Mouse (Mus musculus): ENCODE measurements around the gene Polr2a.

Gene Polr2a

DNA sequence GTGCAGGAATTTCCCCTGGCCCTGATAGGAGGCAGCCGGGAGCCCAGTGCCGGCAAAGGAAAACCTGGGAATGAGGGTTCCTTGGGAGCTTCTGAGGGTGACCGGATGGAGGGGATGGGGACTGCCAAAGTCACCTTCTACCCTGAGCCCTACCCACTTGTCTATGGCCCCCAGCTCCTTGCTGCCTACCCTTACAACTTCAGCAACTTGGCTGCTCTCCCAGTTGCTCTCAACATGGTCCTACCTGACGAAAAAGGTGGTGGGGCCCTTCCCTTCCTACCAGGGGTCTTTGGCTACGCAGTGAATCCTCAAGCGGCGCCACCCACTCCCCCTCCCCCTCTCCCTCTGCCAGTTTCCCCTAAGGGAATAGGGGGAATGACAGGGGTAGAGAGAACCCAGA lies 20.5 kb upstream of the Polr2a start:
- no peak for DNase-seq

GRCm38 (mm10) chr11:69778258-69778982 lies 20.0 kb upstream of the Polr2a start:
- no peak for DNase-seq

GRCm38 (mm10) chr11:69777504-69778257 lies 19.2 kb upstream of the Polr2a start:
- no peak for DNase-seq

DNA sequence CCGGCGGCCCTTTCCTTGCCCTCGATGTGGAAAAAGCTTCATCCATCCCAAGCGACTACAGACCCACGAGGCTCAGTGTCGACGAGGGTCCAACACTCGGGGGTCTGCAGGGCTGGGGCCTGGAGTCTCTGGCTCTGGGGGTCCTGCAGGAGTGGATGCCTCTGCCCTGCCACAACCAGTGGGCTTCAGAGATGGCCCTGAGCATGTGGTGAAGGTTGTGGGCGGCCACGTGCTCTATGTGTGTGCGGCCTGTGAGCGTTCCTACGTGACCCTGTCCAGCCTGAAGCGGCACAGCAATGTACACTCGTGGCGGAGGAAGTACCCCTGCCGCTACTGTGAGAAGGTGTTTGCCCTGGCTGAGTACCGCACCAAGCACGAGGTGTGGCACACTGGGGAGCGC lies 18.1 kb upstream of the Polr2a start:
- no peak for DNase-seq

DNA sequence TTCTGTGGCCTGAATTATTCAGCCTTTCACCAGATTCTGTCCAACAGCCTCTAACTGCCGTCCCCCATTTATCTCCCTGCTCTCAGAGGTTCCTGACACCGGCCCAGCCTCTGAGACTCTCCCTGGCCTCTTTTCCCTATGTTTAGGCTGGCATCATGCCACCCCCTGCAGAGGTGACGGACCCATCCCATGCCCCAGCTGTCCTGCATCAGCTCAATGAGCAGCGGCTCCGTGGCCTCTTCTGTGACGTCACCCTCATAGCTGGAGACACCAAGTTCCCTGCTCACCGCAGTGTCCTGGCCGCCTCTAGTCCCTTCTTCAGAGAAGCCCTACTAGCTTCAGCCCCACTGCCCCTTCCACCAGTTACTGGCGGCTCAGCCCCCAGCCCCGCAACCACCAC lies 17.3 kb upstream of the Polr2a start:
- DNase-seq = no peak

GRCm38 (mm10) chr11:69774961-69775360 lies 16.5 kb upstream of the Polr2a start:
- DNase-seq = no peak

DNA sequence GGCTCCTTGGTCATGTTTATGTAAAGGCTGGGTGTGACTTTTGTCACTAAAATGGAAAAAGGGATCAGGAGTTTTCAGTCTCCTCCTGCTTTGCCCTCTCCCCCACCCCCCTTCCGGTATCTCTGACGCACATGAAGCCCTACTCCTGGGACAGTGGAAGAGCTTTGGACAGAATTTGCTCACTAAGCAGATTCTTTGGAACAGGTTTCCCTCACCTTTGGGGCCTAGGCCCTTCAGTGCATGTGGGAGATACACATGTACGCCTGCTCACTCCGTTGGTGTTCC lies 9.1 kb upstream of the Polr2a start:
- peak; percentile 68 for DNase-seq

- DNase-seq = no peak
Measured at GRCm38 (mm10) chr11:69766872-69767624, 8.6 kb upstream of the Polr2a start.

GRCm38 (mm10) chr11:69766126-69766609 lies 7.7 kb upstream of the Polr2a start:
- DNase-seq = peak; percentile 86

DNA sequence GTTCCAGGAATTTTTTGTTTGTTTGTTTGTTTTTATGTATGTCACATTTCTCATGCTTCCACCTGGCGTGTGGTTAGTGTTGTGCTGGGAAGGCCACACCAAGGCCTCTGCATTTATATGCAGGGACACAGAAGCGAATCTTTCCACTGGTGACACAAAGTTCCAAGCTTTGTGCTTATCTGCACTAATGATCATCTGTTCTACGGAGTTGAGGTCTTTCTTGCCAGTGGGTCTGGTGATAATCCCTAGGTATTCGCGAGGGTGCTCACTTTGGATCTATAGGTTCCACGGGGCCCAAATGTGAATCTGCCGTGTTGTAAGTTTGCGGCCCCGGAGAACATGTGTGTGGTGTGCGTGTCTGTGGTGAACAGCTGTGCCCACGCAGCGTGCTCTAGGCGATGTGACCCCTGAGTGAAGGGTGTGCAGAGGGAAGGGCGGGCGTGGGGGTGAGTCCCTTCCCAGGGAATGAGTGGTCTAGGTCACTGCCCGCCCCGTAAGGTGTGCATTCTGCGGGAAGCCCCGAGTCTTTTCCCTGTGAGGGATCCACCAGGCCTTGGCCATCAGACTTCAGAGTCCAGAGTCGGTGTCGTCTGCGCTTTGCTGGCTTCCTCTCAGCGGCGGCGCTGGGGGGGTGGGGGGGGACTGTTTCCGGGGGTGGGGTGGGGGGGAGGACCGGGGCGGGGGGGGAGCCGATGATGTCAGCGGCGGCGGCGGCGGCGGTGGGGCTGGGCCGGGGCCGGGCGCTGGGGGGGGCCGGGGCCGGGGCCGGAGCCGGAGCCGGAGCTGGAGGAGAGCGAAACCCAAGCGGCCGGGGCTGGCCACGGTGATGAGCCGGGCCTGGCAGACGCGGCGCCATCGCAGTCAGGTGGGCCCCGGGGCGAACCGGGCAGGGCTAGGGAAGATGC lies 7.0 kb upstream of the Polr2a start, which contains the start of gene Zbtb4:
Gene Zbtb4 (plus strand): TSS at position 692 of the 905 bp plus-strand sequence.
- peak; percentile 59 for DNase-seq

DNA sequence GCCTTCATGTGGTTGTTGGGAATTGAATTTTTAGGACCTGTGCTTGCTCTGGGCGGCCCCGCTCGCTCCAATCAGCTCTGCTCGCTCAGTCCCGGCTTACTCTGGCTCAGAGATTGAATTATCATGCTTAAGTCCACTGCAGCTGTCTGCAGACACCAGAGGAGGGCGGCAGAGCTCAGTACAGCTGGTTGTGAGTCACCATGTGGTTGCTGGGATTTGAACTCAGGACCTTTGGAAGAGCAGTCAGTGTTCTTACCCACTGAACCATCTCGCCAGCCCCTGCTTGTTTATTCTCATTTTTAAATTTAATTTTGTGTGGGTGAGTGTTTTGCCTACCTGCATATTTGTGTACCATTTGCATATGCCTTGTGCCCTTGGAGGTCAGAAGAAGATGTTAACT lies 5.1 kb upstream of the Polr2a start:
- no peak for DNase-seq

DNA sequence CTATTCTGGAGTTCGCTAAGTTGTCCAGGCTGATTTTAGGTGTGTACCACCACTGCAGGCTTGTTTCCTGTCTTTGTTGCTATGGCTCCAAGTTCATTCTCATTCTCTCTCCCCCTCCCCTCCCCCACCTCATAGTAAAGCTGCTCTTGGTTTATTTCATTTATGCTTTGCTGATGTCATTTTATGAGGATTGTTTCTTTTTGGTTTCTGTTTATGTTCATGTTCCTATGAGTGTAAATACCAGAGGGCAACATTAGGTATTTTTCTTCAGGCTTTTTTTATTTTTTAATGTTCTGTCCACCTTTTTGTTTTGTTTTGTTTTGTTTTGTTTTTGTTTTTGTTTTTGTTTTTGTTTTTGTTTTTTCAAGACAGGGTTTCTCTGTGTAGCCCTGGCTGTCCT lies 3.4 kb upstream of the Polr2a start, which contains the start of gene Slc35g3:
Gene Slc35g3 (minus strand): TSS at position 101 of the 400 bp plus-strand sequence.
- no peak for DNase-seq

DNA sequence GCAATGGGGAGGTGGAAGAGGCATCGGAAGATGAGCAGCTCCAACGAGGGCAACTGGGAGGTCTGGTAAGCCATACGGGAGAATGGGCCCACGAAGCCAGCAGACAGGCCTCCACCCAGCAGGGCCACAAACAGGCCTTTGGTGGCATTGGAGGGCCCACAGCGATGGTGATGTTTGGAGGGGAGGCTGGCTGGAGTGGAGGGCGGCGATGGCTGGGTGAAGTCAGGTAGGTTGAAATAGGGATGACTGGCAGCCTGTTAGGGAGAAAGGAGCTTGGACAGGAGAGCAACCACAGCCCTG lies 2.4 kb upstream of the Polr2a start:
- no peak for DNase-seq

DNA sequence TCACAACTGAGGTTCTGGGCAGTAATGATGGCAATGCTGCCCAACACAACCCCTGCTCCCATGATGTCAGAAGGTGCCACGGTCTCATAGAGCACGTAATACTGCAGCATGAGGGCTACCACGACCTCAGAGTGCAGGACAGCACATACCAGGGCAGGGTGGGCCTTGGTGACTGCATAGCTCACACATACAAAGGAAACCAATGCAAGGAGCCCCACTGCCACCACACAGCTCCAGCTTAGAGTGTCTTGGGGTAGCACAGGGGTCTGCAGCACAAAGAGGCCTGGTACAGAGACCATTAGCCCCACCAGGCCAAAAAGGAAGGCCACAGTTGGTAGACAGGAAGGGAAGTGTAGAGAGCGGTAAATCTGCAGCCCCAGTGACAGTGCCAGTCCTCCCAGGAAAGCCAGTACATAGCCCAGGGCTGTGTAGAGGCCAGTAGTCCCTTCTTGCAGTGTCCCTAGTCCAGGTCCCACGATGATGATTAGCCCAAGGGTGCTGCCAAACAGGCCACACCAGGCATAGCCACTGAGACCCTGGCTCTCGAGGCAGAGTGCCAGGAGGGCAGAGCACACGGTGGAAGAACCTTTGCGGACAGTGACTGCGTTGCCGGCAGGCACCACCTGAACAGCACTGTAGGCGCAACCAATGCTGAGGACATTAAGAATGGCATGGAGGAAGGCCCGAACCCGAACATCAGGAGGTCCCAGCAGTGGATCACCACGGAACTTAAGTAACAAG lies 1.9 kb upstream of the Polr2a start:
- DNase-seq = no peak

DNA sequence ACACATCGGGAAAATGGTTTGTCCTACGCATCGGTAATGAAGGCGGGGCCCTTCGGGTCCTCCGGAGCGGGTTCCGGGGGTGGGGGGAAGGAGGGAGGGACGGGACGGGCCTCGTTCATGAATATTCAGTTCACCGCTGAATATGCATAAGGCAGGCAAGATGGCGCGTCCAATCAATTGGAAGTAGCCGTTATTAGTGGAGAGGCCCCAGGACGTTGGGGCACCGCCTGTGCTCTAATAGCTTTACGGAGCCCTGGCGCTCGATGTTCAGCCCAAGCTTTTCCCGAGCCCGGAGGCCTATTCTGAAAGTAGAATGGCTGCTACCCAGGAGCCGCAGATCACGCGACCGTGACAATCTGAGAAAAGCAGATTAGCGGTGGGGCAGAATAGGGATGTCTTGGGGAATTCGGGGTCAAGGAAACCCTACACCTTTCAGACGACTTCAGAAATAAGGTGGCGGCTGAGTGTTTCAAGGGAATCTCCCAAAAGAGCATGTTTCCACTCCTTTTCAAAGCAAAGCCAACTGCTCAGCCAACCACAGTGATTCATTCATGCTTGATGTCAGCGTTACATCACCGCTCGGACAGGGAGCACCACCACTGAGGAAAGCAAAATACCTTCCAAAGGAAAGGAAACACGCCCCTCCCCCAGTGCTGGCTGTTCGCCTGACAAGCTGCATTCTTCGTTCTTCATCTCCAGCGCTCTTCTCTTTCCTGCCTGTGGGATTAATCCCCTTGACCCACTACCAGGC lies 709 bp upstream of the Polr2a start:
- peak; percentile 92 for DNase-seq

- peak; percentile 97 for DNase-seq
Measured at GRCm38 (mm10) chr11:69758090-69758456, 364 bp downstream of the Polr2a start.

DNA sequence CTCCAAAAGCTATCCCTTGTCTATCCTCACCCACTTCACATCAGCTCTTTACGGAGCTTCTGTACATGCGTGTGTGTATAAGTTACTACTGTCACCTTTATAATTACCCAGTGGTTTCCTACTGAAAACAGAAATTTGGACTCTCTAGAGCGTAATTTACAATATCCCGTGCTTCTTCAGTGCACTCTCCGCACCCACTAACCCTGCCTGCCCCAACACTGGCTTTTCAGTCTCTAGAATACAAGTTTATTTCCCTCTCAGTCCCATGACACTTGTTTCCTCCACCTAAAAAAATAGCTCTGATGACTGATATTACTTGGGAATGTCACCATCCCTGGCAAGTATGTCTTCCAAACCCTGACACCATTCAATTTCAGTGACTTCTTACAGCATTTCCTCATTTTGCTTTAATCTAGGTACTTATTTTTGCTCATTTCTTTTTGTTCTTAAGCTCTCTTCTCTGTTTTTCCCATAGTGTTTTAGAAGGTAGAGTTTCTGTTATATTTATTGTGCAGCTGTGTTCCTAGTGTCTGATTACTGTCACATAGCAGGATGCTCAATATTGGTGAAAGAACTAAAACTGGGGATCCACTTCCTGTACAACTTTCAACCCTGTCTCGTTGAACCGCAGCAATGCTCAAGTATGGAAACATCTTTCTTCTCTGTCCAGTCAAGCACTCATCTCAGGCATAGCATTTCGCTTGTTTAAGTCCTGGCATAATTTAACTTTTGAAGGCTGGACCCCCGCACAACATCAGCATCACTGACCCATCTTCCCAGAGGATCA lies 941 bp downstream of the Polr2a start:
- DNase-seq = no peak

DNA sequence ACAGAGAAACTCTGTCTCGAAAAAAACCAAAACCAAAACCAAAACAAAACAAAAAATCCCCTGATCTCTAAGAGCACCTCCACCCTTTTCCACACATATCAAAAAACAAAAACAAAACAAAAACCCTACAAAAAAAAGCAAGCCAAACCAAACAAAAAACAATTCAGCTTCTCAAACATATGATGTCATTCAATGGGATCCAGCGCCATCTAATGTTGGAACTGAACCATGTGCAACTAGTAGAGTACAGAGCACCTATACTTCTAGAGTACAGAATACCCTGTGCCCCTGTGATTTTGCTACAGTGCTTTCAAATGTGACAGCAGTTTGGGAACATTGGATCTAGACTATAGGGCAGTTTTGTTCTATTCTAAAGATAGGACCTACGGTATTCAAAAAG lies 3.7 kb downstream of the Polr2a start:
- DNase-seq = peak; percentile 77

DNA sequence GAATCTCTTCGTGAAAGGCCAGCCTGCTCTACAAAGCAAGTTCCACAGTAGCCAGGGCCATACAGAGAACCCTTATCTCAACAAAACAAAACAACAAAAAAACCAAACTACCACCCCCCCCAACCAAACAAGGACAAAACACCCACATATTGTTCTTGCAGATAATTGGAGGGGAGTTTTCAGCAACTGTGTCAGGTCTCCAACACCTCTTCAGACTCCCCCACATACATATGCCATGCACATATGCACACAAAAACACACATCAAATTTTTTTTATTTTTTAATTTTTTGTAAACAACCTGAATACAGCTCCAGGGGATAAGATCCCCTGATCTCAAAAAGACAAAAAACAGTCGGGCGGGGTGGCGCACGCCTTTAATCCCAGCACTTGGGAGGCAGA lies 4.2 kb downstream of the Polr2a start:
- no peak for DNase-seq

- DNase-seq = no peak
Measured at GRCm38 (mm10) chr11:69752686-69753085, 5.8 kb downstream of the Polr2a start.

GRCm38 (mm10) chr11:69751635-69752034 lies 6.8 kb downstream of the Polr2a start:
- DNase-seq = no peak

Measured in lung, postnatal 10 days (tissue).